Mouse (Mus musculus) mature B cell (primary cell): ENCODE measurements around the gene Myh9.

Source experiments
- in situ Hi-C: fragments of 300-500 bp; cut with MboI; formaldehyde crosslinking; loops from 2 replicates; pipeline ENCODE4 v1.14.3; 2019

Myh9 gene

DNA sequence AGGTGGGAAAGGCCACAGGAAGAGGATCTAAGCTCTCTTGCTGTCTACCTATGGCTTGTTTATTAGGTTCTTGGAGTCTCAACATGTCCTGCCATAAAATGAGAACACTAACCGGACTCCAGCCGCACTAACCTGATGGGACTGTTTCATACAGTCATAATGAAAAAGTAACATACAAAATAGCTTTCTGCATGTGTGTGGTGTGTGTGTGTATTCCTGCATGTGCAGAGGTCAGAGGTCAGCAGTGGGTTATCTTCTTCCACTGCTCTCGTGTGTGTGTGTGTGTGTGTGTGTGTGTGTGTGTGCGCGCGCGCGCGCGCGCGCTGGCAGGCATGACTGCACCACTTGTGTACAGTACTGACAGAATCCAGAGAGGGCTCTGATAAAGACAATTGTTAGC is 13.7 kb downstream of the Myh9 start:
- in situ Hi-C loops, result no loop called here

DNA sequence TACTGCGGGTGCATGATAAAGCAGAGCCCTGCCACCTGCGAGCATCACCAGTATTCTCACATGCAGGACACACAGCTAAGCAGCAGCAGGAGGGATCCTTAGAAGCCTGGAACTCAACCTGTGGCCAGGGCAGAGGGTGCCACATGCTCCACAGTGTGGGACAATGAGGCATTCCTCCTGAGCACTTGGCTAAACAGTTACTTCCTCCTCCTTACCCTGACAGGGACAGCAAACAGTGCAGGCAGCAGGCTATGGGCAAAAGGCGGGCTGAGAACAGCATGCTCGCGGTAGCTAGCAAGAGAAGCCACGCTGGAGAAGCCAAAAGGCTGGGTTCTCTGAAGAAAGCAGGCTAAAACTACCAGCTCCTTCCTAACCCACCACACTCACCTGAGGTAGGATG is 14.2 kb downstream of the Myh9 start:
- in situ Hi-C loops, result no loop called here

DNA sequence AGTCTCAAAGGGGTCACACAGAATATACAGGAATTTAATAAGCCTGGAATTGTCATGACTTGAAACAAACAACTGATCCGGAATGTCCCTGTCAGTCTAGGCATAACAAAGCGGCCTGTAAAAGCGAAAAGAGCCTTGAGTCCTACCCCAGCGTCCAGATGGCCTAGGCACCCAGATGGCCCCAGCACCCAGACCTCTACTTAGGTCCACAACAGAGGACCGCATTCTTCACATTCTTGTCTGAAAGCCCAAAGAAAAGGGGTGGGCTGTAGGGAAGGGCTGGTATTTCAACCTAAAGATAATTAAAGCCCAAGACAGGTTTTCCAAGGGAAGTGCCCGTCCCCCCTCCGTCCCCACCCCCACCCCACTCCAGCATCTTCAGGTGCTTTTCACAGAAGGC is 14.6 kb downstream of the Myh9 start:
- in situ Hi-C loops, result no loop called here

DNA sequence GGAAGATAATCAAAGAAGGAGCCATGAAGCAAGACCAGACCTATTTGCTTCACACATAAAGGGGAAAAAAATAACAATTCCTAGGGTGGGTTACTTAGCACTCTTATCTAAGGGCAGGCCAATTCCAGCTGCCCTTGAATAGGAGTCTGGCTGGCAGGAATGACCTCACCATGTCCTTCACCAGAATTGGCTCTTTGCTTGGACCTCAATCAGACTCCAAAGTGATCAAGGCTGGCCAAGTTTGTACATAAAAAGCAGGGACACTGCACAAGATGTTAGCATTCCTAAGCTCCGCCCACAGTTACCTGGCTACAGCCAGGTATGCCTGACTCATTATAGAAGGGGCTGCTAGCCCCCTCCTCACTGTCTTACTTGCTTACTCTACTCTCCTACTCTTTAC is 16.6 kb downstream of the Myh9 start:
- in situ Hi-C loops, result no loop called here

DNA sequence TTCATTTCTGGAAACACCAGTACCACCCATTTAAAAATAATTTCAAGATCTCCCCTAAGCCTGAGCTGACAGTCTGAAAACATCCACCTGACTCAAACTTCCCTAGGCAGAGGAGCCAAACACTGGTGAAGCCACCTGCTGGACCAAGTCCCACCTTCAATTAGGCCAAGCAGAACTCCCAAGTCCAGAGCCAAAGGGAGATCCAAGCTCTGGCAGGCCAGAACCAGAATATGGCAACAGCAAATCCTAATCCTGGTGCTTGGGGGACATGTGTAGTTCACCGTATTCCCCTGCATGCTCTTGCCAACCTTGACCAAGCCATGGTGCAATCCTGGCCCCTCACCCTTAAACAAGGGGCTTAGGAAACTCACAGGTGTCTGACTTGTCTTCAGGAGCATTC is 17.7 kb downstream of the Myh9 start:
- in situ Hi-C loops, result no loop called here

DNA sequence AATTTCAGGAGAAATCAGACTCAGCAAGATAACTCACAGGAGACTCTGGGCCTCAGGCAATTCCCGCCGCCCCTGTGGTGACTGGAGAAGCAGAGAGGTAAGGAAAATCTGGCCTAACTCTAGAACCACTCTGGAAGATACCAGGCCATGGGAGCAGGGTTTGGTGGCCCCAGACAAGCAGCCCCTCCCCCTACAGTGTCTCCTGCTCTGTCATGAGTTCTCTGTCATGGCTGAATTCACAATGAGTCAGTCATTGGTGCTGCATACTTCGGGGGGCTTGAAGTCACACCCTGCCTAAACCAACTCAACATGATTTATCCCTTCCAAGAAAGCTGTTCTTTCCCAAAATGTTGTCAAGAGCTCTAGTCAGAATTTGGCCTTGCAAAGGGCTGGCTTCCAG is 18.3 kb downstream of the Myh9 start:
- in situ Hi-C loops, result no loop called here

DNA sequence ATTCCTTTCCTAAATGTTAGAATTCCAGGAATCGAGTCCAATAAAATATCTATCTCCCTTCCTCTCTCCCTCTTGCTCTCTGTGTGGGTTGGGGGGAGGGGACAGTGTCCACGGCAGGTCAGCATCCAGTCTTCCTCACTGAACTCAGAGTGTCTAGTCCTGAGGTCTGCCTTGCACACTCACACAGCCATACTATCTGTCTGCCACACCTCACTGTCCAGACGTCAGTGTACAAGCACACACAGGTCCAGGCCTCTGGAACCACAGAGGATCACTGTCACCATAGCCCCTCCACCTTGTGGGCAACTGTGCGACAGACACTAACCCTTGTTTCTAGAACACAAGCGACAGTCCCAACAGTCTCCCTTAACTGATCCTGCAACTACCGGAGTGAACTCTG is 18.8 kb downstream of the Myh9 start:
- in situ Hi-C loops, result no loop called here

DNA sequence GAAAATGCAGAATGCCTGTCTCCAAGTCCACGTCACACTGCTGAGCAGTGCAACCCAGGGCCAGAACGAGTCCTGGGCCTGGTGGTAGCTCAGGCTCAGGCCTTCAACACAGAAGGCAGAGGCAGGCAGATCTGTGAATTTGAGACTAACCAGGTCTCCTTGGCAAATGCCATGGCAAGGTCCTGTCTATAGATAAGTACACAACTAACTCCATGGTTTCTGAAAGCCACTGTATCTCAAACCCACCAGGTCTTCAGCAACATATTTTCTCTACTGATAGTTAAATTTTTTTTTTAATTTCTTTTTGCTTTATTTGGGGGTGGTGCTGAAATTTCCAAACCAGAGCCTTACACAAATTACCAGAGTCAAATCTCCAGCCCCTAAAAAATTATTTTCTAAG is 19.3 kb downstream of the Myh9 start:
- in situ Hi-C loops, result no loop called here

DNA sequence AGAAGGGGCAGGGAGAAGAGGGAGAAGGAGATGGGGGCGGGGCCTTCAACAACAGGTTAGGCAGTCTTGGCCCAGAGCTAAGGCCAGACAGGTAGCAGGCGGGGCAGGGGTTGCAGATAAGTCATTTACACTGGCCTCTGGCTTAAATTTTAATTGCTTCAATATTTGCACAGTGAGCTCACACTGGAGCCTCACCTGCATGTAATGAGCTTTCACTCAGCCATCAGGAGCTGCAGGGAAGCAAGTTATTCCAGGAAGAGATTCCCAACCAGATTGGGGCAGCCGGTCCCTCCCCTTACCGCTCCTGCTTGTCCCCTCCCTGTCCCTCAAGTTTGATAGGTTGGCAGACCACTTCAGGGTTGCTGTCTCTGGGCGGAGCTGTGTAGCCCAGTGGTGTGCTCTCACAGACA is 19.9 kb downstream of the Myh9 start:
- in situ Hi-C loops, result no loop called here

DNA sequence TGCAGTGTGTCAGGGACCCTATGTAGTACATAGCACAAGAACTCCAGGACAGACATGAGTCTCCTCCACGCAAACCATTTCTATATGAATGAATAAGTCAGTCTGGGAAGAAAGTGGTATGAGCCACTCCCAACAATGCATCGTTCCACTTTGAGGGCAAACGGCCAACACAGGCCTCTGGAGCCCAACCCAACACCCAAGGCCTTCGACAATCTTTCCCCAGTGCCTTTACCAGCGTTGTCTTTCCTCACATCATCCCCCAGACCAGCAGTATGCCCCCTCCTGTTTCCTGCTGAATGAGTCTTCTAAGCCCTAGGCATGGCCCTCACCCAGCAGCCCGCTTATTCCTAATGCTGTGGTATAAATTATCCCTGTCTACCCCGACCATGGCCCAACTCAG is 20.6 kb downstream of the Myh9 start:
- in situ Hi-C loops, result no loop called here

DNA sequence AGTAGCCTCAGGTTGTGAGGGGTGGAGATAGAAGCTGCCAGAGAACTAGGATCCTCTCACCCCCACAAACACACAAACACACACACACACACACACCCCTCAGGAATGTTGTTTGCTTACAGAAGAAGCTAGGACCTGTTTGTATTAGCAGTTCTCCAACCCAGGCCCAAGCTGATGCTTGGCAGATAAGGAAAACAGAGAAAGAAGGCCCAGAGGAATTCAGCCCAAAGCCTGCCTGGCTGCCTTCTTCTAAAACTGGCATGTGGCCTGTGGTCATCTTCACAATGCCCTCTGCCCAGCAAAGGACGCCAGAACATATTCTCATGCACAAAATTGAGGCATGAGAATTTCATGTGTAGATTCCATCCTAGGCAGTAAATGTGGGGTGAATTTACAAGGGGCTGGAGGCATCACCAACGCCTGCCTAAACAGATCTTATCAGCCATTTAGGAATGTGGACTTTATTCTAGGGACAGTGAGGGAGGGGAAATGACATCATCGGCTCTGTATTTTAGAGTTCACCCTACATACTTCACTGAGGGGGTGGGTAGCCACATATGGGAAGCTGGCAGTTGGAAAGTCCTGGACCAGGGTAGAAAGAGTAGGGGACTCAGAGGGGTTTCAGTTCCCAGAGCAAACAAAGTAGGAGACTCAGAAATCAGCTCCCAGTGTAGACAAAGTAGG is 21.4 kb downstream of the Myh9 start:
- in situ Hi-C loops, result no loop called here

DNA sequence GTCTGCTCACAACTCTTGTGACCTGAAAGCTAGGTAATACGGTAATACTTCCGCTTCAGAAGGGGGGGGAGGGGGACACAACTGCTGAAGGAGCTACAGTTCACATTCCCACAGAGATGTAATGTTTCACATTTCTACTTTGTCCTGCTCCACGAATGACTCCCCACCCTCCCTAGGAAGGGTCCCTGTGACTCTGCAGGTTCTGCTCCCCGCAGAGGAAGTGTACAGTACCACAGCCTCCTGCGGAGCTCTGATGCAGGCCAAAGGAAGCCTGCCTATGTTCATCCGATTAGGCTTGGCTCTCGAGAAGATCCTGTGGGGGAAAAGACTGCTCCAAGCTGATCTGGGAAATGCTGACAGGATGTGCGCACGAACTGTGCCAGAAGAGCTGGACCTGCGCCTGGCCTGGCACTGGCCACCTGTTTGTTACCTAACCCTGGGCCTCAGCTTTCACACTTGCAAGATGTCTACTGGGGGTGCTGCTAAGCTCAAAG is 22.0 kb downstream of the Myh9 start:
- in situ Hi-C loops, result no loop called here

DNA sequence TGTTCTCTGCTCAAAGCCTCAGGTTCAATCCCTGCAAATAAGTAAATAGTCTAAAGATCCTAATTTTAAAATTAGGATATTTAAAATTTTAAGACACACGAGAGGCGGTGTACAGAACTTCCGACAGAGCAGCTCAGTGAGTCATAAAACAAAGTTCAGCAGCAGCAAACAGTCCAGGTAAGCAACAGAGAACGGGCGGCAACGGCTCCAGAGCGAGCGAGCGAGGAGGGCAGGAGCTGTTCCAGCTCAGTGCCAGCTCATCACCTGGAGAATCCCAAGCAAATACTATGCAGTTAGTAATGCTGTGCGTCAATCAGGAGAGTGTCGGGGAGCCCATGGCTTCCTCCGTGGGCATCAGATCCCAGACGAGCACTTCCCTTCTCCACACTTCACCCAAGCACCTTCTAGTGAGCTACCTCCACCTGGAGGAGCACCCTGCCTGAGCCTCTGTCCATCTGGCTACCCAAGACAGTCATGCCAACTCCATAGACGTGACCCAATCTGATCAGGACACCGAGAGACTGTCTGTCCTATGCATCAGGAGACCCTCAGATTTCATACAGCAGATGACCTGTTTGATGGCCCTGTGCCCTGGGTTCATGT is 23.3 kb downstream of the Myh9 start:
- in situ Hi-C loops, result no loop called here

DNA sequence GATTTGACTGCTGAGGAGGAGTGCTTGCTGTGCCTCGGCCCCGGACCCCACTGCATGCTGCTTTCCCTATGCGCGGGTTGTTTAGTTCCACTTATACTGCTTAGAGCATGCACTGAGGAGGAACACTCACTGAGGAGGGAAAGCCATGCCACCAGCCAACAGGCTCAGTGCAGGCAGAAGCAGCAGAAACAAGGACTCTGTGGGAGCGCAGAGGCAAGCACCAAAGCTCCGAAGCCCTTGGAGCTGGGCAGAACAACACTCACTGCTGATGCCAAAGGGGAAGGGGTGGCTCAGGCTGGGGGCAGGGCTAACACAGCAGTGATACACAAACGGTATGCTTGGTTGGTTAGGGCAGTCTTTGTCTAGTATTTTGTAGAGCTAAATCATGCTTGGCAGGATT is 24.6 kb downstream of the Myh9 start:
- in situ Hi-C loops, result no loop called here

DNA sequence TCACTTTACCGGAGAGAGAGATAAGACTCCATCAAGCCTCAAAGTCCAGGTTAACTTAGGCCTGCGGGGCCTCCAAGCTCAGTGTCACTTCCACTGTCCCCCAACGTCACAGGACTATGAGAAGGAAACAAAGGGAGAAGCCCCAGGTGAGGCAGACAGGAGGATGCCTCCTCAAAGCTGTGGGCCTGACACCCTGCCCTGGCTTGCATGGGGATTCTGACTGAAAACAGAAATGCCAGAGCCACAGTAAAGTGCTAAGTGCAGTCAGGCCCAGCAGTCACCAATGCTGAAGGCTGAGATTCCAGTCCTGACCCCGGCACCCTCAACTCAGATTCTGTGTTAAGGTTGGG is 25.4 kb downstream of the Myh9 start:
- in situ Hi-C loops, result no loop called here

DNA sequence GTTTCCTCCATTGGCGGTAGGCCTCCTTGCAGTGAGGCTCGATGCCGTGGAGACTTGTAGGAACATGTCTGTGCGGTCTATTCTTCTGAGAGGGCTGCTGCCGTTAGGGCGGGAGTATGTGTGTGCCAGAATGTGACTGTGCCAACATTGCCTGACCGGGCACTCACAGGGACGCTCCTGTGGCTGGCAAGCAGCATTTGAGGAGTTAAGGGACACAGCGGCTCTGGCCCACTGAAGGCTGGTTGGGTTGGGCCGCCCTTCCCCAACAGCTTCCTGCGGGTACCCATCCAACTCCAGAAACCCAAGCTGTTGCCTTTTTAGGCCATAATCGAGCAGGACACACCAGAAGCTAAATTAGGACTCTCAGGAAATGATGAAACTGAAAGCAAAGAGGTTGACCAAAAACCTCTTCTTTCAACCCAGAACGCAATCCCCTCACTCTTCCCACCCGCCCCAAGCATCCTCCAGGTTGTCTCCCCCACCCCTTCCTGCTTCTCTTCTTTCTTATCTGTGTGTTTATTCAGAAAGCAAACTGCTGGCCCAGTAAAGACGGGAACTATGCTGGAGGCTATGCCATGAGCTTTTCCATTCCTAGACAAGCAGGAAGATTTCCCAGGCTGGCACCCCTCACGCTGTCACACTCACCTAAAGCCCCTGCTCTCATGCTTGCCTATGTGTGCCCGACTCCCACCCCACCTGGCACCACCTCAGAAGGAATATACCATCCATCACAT is 25.9 kb downstream of the Myh9 start:
- in situ Hi-C loops, result no loop called here

DNA sequence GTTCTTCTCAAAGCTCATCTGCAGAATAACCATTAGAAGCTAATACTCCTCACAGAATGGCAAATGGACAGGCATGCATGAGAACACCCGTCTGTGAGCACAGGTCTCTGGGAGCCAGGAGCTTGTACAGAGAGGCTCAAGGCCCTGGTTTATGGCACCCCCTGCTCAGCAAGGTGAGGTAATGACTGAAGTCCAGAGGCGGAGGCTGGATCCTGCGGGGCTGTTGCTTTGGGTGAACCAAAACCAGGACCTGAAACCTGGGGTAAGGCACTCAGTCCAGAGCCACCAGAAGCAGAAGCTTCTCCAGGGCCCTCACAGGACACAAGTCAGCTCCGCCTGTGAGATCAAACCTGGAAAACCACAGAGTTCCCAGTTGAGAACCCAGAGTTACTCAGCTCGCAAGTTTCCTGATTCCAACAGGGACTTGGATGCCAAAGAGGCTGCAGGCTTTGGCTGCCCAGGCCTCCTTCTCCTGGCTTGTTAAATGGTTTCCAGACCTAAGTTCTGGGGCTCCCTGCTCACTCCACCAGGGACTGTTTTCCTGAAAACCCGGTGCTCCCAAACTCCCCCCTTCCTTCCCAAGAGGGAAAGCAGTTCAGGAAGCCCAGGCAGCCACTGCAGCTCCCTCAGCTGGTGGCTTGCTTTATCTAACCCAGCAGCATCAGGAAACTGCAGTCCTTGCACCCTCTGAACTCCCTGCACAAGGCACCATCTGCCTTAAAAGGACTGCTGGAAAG is 28.2 kb downstream of the Myh9 start:
- in situ Hi-C loops, result no loop called here

DNA sequence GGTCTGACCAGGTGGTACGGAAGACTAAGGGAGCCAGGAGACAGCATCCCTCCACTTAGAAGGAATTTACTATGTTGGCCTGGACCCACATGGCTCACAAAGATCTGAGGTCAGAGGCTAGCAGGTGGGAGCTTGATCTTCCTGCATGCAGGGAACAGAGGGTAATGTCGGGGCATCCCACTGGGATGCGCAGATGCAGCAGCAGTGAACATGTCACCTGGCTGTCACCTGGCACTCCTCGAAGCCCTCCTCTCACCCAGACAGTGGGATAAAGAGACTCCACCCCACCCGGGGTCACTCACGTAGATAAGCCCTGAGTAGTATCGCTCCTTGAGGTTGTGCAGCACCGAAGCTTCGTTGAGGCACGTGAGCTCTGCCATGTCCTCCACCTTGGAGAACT is 29.4 kb downstream of the Myh9 start:
- in situ Hi-C loops, result no loop called here

DNA sequence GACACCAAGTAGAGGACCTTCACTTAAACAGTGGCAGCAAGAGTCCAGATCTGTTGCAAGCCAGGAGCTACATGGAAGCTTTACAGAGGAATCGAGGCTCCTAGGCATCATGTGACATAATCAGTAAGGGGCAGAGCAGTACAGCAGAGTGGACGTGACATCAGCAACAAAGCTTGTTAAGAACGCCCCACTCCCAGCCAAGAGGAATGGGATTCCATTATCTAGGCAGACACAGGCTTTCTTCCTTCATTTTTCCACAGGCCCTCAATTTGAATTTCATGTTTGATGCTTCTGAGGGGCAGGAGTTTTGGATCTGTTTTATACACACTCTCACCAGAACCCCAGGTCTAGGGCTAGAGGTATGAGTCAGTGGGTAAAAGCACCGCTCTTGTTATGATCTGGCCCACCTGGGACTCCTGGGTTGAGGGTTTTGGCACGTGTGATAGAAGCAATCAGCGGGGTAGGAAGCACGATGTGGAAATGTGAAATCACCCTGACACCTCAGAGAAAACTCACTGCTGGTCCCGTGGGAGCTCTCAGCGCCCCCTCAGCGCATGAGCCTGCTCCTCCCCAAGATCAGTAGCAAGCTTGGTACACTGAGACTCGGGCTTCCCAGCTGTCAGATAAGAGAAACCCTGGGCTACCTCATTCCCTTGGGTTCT is 30.7 kb downstream of the Myh9 start:
- in situ Hi-C loops, result no loop called here

DNA sequence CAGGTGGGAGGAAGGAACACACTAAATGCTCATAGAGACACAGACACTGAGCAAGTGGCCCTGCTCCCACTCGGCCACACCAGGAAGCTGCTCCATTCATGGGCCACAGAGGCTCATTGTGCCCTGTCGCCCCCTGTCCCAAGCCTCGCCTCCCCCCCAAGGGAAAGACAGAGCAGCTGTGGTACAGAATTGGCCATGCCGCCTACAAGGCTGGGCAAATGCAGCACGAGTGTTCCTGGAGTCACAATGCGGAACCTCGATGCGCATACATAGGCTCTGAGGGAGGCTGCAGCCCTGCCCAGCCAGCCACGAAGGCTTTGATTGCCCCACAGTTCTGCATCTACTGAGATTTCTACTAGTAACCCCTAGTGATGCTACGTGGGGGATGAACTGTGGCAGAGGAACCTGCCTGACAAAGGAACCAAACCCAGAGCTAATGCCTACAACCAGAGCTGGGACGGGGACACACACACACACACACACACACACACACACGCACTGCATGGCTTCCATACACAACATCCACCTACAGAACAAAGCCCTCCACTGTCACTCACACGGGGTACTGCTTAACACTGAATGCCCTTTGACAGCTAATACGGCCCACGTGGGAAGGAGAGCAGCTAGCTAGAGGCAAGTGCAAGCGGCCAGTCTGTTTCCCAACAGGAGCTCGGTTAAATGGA is 31.4 kb downstream of the Myh9 start:
- in situ Hi-C loops, result no loop called here

DNA sequence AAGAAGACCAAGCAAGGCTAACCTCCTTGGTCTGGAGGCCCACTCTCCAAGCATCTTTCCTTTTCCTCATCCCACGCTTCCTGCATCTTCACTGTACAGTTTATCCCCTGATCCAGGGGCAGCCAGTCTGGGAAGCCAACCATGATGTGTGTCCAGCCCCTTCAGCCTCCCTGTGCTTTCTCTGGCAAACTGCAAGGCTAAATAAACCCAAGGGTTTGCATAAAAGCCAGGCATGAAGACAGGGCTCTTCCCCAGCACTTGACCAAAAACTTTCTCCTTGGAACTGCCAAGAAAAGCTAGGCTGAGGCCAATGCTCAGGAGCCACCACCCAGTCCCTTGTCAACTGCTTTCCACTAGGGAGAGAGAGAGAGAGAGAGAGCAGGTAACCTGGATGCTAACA is 32.5 kb downstream of the Myh9 start:
- in situ Hi-C loops, result no loop called here

DNA sequence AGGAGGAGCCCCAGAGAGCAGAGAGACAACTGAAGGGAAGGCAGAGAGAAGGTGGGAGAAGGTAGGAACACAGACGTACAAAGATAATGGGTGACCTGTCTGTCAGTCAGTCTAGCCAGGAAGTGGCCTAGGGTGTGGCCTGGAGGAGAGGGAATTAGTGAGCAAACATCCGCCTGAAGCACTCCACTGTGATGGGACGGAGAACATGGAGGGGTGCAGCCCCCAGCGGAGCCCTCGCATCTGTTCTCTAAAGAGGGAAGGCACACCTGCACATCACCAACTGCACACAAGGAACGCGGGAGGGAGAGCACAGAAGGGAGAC is 34.8 kb downstream of the Myh9 start:
- in situ Hi-C loops, result no loop called here
